11 mouse cellular contexts compared by ENCODE assay signal in the genomic region with DNA sequence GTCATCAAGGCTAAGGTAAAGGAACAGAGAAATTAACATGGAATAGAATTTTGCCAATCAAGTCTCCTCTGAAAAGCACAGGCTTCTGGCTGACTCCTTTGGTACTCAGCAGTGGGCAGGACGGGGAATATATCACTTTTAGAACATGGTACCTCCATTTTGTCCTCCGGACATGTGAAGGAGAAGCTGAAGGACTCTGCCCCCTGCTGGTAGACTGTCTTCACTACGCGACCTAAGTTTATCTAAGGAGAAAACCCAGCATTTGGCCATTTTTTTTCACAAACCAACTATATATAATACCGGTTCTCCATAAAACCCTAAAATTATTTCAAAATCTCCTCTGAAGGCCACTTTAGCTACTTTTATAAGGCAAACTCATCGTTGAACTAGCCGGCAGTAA. TPM values are rescaled to one million over a fixed set of nuclear protein-coding genes. Genes with fewer than 3 reads are reported as not detected.
DNase-seq lines count a peak whose midpoint lies in the region; ATAC-seq and TF ChIP-seq lines count a peak whose summit lies in the region.
"Had no signal": no experiment of that assay in that cellular context is flagged by ENCODE, and none has a peak within 500 bp of the region (broad histone marks: within the 10 kb centered on the region; RNA-seq: fewer than 3 reads in every experiment).

No protein-coding gene starts in this region.

- no peak overlapping the region for H3K4me3 ChIP-seq in kidney, embryonic 16.5 days (ENCODE audit: low read length)
- H3K4me3 ChIP-seq in CH12.LX (replicated peaks in 1 of 3; ENCODE audit: low read depth in 2 of 3, low read length in 2 of 3, poor library complexity in 1 of 3): no peak overlapping the region
- H3K4me3 ChIP-seq in limb, embryonic 10.5 days: no peak overlapping the region

- dilution Hi-C loops in CH12.LX (cut with MboI; ENCODE audit: extremely low pct_ligation_motif_present, extremely low pct_unique_long_range_greater_than_20kb, low sequenced_read_pairs): no loop called here

- DNase-seq in kidney, postnatal 10 days: peak; percentile 24
- peak; percentile 6 for DNase-seq in CH12.LX (ENCODE audit: extremely low read depth)
- peak; percentile 29 for DNase-seq in NIH3T3 (ENCODE audit: low read depth)
- peak; percentile 47 for DNase-seq in limb, embryonic 10.5 days (ENCODE audit: low spot score)
- no peak for DNase-seq in spleen, adult 18-20 months
- no peak for DNase-seq in heart, adult 18-20 months

- H3K4me2 ChIP-seq in kidney, embryonic 16.5 days (replicated peaks; ENCODE audit: low read depth, low read length): no peak overlapping the region
- H3K4me2 ChIP-seq in CH12.LX (ENCODE audit: insufficient read depth, low read depth, poor library complexity, severe bottlenecking): no peak overlapping the region

- no peak overlapping the region for H3K9ac ChIP-seq in kidney, embryonic 16.5 days (replicated peaks; ENCODE audit: low read length)
- H3K9ac ChIP-seq in CH12.LX (ENCODE audit: insufficient read depth, low read depth): no peak overlapping the region

- no peaks in the 10 kb centered on the region for H3K79me2 ChIP-seq in CH12.LX (replicated peaks; ENCODE audit: control insufficient read depth, extremely low read depth, insufficient read depth, poor library complexity, severe bottlenecking)

- ATAC-seq in kidney, embryonic 16.5 days (ENCODE audit: low FRiP score, low TSS enrichment): no peak

- no peak overlapping the region for H3K27ac ChIP-seq in kidney, embryonic 16.5 days (ENCODE audit: low read length)
- no peak overlapping the region for H3K27ac ChIP-seq in CH12.LX (ENCODE audit: insufficient read depth, low read depth)
- no peak overlapping the region for H3K27ac ChIP-seq in limb, embryonic 10.5 days

- no peak for TF ChIP-seq EP300 in CH12.LX (IDR thresholded peaks at IDR 0.05; ENCODE audit: low read length)

- in situ Hi-C loops in CH12.LX (cut with MboI; ENCODE audit: low pct_ligation_motif_present, low pct_unique_long_range_greater_than_20kb, low sequenced_read_pairs): no loop called here

- no peaks in the 10 kb centered on the region for H3K4me1 ChIP-seq in kidney, embryonic 16.5 days (ENCODE audit: insufficient read depth, low read length)
- H3K4me1 ChIP-seq in CH12.LX (ENCODE audit: control insufficient read depth in 1 of 2, insufficient read depth in 2 of 2): no peaks in the 10 kb centered on the region
- H3K4me1 ChIP-seq in limb, embryonic 10.5 days: no peaks in the 10 kb centered on the region

- no peaks in the 10 kb centered on the region for H3K9me3 ChIP-seq in kidney, embryonic 16.5 days (ENCODE audit: low read length)
- H3K9me3 ChIP-seq in CH12.LX (replicated peaks; ENCODE audit: low read length): peaks cover 48% of the 10 kb centered on the region
- H3K9me3 ChIP-seq in limb, embryonic 10.5 days (replicated peaks): no peaks in the 10 kb centered on the region

- no peaks in the 10 kb centered on the region for H3K27me3 ChIP-seq in kidney, embryonic 16.5 days (ENCODE audit: insufficient read depth, low read length)
- H3K27me3 ChIP-seq in CH12.LX (replicated peaks): no peaks in the 10 kb centered on the region
- H3K27me3 ChIP-seq in limb, embryonic 10.5 days (ENCODE audit: low read depth, poor library complexity, severe bottlenecking): no peaks in the 10 kb centered on the region

- TF ChIP-seq POLR2A in CH12.LX (IDR thresholded peaks at IDR 0.05; ENCODE audit: low read depth, low read length): no peak

- TF ChIP-seq RAD21 in CH12.LX (IDR thresholded peaks at IDR 0.05; ENCODE audit: low read depth, low read length): no peak; the same call in none of the 2 replicates

- 67% methylated on average over 7 of the region's 7 CpGs for WGBS in kidney, embryonic 16.5 days
- 73% methylated on average over 7 of the region's 7 CpGs for WGBS in limb, embryonic 10.5 days

- no peaks in the 10 kb centered on the region for H3K36me3 ChIP-seq in kidney, embryonic 16.5 days (ENCODE audit: insufficient read depth, low read length)
- H3K36me3 ChIP-seq in CH12.LX (replicated peaks in 1 of 2; ENCODE audit: control insufficient read depth in 1 of 2, insufficient read depth in 1 of 2, low read length in 1 of 2): no peaks in the 10 kb centered on the region
- H3K36me3 ChIP-seq in limb, embryonic 10.5 days: no peaks in the 10 kb centered on the region

- TF ChIP-seq CTCF in CH12.LX (conservative IDR thresholded peaks at IDR 0.05 in 1 of 2, IDR thresholded peaks at IDR 0.05 in 1 of 2; ENCODE audit: low read depth in 2 of 2, low read length in 2 of 2): peak in 1 of 2 experiments; percentile 33; a peak in 2 of 4 replicates

TF ChIP-seq in CH12.LX, 34 proteins besides CTCF, POLR2A, EP300 and RAD21:
- no peak for TF ChIP-seq USF2 (conservative IDR thresholded peaks at IDR 0.05; ENCODE audit: low read depth, low read length)
- TF ChIP-seq ETS1 (conservative IDR thresholded peaks at IDR 0.05; ENCODE audit: low read depth, low read length): no peak
- no peak for TF ChIP-seq TBP (conservative IDR thresholded peaks at IDR 0.05; ENCODE audit: low read depth, low read length)
- no peak for TF ChIP-seq JUND (conservative IDR thresholded peaks at IDR 0.05; ENCODE audit: low read depth, low read length)

RNA-seq across cellular contexts. Expression of a gene that starts 6.2 kb away (rescaled TPM):
- not detected in 2 replicates for polyA plus RNA-seq in kidney, embryonic 16.5 days (2015; fragmentation: Nextera tagmentation; extraction: Ambion mirVana)
- total RNA-seq in CH12.LX (2012; rRNA removed) (not detected in 2 replicates), CH12.LX (2014; rRNA removed) (not detected in 2 replicates)
- not detected in 2 replicates for polyA plus RNA-seq in CH12.LX (2012; ENCODE audit: insufficient read length, low read depth)
- polyA plus RNA-seq in limb, embryonic 10.5 days (2016; fragmentation: Nextera tagmentation; extraction: Ambion mirVana): not detected in 2 replicates
- total RNA-seq in heart, adult 18-20 months (2021): not detected
- total RNA-seq: hematopoietic stem cell, adult 5-6 weeks; left cerebral cortex, postnatal 14 days; monocyte, adult 5-6 weeks had no signal
- polyA plus RNA-seq: frontal cortex, adult 2 months had no signal

RNA-seq across cellular contexts. Expression of a gene that starts 24.4 kb away (rescaled TPM):
- not detected in 2 replicates for polyA plus RNA-seq in kidney, embryonic 16.5 days (2015; fragmentation: Nextera tagmentation; extraction: Ambion mirVana)
- total RNA-seq in CH12.LX (2012; rRNA removed) (not detected in 2 replicates), CH12.LX (2014; rRNA removed) (not detected in 2 replicates)
- not detected in 2 replicates for polyA plus RNA-seq in CH12.LX (2012; ENCODE audit: insufficient read length, low read depth)
- polyA plus RNA-seq in limb, embryonic 10.5 days (2016; fragmentation: Nextera tagmentation; extraction: Ambion mirVana): not detected in 2 replicates
- not detected for total RNA-seq in heart, adult 18-20 months (2021)
- total RNA-seq: hematopoietic stem cell, adult 5-6 weeks; left cerebral cortex, postnatal 14 days; monocyte, adult 5-6 weeks had no signal
- polyA plus RNA-seq: frontal cortex, adult 2 months had no signal

RNA-seq across cellular contexts. Expression of a gene that starts 42.0 kb away (rescaled TPM):
- polyA plus RNA-seq in kidney, embryonic 16.5 days (2015; fragmentation: Nextera tagmentation; extraction: Ambion mirVana): not detected in 2 replicates
- not detected in 2 replicates for total RNA-seq in CH12.LX (2012; rRNA removed)
- not detected in 2 replicates for total RNA-seq in CH12.LX (2014; rRNA removed)
- not detected in 2 replicates for polyA plus RNA-seq in CH12.LX (2012; ENCODE audit: insufficient read length, low read depth)
- polyA plus RNA-seq in limb, embryonic 10.5 days (2016; fragmentation: Nextera tagmentation; extraction: Ambion mirVana): not detected in 2 replicates
- not detected for total RNA-seq in heart, adult 18-20 months (2021)
- total RNA-seq: hematopoietic stem cell, adult 5-6 weeks; left cerebral cortex, postnatal 14 days; monocyte, adult 5-6 weeks had no signal
- polyA plus RNA-seq: frontal cortex, adult 2 months had no signal

RNA-seq across cellular contexts. Expression of a gene that starts 53.4 kb away (rescaled TPM):
- not detected in 2 replicates for polyA plus RNA-seq in kidney, embryonic 16.5 days (2015; fragmentation: Nextera tagmentation; extraction: Ambion mirVana)
- total RNA-seq in CH12.LX (2012; rRNA removed): not detected in 2 replicates
- not detected in 2 replicates for total RNA-seq in CH12.LX (2014; rRNA removed)
- polyA plus RNA-seq in CH12.LX (2012; ENCODE audit: insufficient read length, low read depth): not detected in 2 replicates
- not detected in 2 replicates for polyA plus RNA-seq in limb, embryonic 10.5 days (2016; fragmentation: Nextera tagmentation; extraction: Ambion mirVana)
- not detected for total RNA-seq in heart, adult 18-20 months (2021)
- total RNA-seq: hematopoietic stem cell, adult 5-6 weeks; left cerebral cortex, postnatal 14 days; monocyte, adult 5-6 weeks had no signal
- polyA plus RNA-seq: frontal cortex, adult 2 months had no signal

Comparison
In these comparisons a context has a peak if more than half of its experiments do, and no peak if none do; other contexts are left out.
1. DNase-seq: peak in kidney, postnatal 10 days (single experiment), CH12.LX (single experiment), NIH3T3 (single experiment) and limb, embryonic 10.5 days (single experiment); none in spleen, adult 18-20 months (0 of 2) and heart, adult 18-20 months (0 of 2).